Mouse (Mus musculus): ENCODE results near the gene Ddn.
"Not testable (repeated sequence)": the region's sequence is repeated elsewhere in the genome, so short reads cannot be mapped to it uniquely, and the experiment has no call there.

Ddn gene

DNA sequence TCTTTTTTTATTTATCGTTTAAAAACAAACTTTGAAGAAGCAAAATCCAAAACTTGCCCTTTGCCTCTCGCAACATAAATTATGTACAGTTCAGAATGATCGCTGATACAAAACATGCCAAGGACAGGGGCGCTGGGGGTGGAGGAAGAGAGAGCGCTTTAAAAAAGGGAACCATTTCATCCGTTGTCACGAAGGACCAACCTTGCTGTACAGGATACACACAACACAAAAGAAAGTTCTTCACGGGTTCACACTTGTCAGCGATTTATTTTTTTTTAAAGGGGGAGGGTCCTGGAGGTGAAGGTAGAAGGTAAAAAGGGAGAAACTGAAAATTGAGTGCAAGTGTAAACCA lies 22.4 kb upstream of the Ddn start:
- no peak for DNase-seq (ENCODE audit: low spot score)

DNA sequence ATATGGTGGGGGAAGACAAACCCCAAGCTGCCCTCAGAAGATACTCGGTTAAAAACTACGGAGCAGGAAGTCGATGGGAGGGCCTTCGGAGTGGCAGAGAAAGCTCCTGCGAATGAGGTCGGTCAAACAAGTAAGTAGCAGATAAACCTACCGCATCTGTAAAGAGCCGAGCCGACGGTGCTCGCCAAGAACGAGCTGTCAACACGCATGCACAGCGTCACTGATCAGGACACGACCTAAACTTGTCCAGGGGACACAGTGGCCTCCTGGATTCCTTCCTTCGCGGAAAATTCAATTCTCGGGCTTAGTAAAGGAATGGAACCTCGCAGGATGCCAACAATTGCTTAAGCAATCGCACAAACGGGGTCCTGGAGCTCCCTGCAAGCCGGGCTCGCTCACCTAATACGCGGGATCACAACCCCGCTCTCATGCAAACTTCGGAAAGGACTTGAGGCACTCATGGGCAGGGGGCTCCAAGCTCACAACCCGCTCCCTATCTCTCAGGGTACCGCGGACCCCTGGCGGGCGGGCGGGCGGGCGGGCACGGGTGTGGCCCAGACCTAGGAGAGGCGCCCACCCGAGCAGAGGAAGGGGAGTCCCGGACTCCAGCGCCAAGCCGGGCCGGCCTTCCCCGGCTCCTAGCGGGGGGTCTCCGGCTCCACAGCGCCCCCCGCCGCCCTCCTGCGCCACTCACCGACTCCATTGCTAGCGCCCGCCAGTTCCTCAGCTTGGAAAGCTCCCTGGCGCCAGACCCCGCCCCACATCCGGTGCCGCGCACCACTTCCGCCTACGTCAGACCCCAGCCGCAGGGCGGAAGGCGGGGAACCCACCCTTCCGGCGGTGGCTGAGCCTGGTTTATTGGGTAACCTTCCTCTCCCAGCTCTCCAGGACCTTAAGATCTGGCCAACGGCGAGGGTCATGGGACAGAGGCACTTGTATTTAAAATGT lies 21.7 kb upstream of the Ddn start, which contains the start of gene Prkag1:
TSS of gene Prkag1 (minus strand) at position 786 of the 948 bp plus-strand sequence.
- DNase-seq (ENCODE audit: low spot score): peak; percentile 96

DNA sequence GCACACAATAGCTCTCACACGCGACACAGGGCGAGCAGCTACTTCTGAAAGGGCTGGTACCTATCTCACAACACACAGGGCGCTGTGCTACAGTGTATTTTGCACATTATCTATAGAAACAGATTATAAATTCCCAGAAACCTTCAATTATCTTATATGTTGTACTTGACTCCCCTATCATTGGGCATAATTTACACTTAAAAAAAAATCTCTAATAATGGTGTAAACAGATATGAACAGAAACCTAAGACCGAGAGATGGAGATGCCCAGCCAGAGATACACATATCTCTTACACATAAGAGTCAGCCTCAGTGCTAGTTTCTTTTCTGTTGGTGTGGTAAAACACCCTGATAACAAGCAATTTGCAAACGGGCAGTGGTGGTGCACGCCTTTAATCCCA lies 18.3 kb upstream of the Ddn start:
- no peak for DNase-seq (ENCODE audit: low spot score)

DNA sequence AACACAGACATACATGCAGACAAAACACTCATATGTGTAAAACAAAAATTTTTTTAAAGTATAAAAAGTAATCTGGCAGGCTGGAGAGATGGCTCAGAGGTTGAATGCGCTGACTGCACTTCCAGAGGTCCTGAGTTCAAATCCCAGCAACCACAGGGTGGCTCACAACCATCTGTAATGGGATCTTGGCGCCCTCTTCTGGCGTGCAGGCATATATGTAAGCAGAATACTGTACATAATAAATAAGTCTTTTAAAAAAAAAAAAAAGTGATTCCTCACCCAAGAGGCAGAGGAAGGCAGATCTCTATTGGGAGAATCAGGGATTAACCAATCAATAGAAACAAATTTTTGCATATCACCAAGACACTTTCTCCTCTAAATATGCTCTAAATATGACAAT lies 14.1 kb upstream of the Ddn start:
- no peak for DNase-seq (ENCODE audit: low spot score)

DNA sequence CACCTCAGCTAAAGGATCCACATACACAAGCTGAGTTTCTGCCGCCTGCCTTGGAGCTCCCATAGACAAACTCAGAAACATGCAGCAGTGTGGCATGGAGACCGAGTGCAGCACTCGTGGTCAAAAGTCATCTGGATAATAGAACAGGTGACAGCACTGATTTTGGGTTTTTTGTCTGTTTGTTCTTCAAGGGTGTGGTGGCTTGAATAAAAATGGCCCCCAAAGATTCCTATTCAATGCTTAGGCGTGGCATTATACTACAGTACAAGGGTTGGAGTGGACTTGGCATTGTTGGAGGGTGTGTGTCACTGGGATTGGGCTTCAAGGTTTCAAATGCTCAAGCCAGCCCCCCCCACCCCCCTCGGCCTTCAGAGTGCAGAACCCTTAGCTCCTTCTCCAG lies 12.9 kb upstream of the Ddn start:
- DNase-seq (ENCODE audit: low spot score): no peak

DNA sequence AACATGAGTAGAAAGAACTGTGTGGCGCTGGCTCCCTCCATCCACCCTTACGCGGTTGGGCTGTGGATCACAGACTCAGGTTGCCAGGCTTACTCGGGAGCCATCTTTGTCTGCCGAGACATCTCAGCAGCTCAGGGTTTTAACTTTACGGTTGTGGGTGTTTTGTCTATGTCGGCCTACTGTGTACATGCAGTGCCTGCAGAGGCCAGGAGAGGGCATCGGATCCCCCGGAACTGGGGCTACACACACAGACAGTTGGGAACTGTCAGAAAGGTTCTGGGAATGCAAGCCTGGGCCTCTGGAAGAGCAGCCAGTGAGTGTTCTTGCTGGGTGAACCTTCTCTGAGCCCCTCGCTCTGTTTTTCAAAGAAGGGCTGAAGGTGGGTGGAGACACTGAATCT lies 12.1 kb upstream of the Ddn start:
- DNase-seq (ENCODE audit: low spot score): no peak

DNA sequence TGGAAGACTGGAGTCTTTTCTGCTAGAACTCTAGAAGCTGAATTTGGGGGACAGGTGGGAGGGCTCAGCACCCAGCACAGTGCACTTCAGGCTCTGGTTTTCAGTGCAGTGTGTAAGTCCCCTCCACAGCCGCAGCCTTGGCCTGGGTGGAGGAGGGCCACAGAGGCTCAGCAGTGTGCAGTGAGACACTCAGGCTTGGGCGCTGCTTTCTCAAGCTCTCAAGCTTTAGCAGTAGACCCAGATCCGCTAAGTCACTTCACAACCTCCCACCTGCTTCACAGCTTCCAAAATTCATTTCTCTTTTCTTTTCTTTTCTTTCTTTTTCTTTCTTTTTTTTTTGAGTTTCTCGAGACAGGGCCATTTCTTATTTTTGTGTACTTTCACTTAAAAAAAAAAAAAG lies 11.6 kb upstream of the Ddn start:
- DNase-seq (ENCODE audit: low spot score): no peak

DNA sequence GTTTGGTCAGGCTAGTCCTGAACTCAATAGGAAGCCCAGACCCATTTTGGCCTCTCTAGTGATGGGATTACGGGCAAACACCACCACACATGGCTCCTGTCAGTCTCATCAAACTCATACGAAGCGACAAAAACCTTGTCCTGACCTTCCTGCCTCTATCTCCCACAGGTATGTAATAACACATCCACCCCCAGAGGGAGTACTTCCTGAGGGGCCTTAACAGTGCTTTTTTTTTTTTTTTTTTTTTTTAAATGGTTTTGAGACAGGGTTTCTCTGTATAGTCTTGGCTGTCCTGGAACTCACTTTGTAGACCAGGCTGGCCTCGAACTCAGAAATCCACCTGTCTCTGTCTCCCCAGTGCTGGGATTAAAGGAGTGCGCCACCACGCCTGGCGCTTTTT lies 8.9 kb upstream of the Ddn start:
- no peak for DNase-seq (ENCODE audit: low spot score)

DNA sequence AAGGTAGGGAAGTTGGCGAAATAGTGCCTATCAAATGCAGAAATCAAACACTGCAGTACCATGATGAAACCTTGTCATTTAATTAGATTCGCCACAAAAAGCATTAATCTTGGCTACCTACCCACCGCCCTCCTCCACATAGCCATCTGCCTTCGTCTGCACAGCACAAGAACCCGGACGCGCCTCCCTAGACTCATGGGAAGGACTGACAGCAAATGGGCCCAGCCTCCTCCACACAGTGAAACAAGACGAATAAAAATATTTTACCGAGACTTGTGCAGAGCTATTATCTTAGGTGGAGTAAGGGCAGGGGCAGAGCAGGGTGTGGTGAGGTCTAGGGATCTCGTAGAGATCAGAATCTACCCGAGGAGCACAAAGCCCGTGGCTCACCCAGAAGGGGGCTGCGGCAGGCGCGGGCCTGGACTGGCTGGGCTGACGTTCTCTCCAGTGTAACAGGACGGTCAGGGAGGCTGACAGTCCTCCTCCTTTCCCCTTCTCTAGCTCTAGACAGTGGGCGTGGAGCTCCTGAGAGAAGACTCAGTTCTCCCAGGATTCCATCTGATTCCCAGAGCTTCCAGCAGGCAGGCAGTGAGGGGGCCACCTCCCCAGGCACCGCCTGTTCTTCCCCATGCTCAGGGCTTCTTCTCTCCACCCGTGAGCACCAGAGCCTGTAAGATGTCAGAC lies 3.6 kb upstream of the Ddn start:
- no peak for DNase-seq (ENCODE audit: low spot score)

DNA sequence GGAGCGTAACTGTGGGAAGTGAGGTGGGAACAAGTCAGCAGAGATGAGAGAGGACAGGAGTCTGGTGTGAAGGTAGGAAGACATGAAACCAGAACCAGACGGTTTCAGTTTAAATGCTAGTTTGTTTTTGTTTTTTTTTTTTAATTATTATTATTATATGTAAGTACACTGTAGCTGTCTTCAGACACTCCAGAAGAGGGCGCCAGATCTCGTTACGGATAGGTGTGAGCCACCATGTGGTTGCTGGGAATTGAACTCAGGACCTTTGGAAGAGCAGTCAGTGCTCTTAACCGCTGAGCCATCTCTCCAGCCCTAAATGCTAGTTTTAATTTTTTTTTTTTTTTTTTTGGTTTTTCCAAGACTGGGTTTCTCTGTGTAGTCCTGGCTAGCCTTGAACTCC lies 922 bp upstream of the Ddn start:
- DNase-seq (ENCODE audit: low spot score): not testable (repeated sequence)

DNA sequence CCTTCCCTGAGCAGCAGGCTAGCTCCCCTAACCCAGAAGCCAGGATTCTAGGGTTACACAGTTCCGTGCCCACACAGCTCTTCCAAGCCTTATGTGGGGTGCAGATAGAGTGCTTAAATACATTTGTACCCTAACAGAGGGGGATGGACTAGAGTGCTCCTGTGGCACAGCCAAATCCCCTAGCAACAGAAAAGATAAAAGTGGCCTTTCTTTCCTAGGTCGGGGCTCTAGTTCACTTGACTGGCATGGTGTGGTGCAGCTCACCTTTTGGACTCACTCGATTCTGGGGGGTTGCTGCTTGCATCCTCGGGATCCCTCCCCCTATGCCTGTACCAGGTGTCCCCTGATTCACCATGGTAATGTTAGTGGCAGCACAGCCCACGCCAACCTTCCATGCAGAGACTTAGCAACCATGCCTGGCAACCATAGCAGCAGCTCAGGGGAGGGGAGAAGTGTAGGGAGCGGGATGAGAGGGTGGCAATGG lies 597 bp downstream of the Ddn start:
- DNase-seq (ENCODE audit: low spot score): no peak

DNA sequence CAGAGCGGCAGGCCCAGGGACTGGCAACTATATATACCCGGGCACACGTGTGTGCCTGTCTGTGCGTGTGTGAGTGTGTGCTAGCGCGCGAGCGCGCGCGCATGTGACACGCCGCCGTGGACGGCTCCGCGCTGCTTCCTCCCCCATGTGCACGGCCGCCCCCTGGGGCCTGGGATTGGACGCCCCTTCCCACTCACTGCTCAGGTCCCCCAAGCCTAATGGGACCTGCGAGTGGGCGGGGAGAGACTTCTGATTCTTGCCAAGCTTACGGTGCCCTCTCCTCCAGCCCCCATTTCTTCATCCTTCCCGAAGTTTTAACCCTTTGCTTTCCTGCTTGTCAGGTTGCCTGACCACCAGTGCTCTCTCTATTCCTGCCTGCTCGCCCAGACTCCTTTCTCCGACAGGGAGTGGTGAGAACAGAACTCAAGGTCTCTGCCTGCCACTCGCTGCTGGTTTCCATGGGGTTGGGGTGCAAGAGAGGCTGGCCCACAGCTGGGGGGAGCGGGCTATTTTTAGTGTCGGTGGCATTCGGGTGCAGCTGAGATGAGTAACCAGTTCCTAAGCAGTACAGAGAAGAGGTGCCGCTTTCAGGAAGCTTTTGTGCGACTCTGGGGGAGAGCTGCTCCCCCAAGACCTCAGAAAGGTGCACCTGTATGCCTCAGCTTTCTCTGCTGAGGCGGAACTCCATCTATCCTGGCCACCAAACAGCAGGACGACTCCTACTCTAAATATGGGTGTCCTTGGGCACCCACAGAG lies 1.2 kb downstream of the Ddn start:
- DNase-seq (ENCODE audit: low spot score): no peak

DNA sequence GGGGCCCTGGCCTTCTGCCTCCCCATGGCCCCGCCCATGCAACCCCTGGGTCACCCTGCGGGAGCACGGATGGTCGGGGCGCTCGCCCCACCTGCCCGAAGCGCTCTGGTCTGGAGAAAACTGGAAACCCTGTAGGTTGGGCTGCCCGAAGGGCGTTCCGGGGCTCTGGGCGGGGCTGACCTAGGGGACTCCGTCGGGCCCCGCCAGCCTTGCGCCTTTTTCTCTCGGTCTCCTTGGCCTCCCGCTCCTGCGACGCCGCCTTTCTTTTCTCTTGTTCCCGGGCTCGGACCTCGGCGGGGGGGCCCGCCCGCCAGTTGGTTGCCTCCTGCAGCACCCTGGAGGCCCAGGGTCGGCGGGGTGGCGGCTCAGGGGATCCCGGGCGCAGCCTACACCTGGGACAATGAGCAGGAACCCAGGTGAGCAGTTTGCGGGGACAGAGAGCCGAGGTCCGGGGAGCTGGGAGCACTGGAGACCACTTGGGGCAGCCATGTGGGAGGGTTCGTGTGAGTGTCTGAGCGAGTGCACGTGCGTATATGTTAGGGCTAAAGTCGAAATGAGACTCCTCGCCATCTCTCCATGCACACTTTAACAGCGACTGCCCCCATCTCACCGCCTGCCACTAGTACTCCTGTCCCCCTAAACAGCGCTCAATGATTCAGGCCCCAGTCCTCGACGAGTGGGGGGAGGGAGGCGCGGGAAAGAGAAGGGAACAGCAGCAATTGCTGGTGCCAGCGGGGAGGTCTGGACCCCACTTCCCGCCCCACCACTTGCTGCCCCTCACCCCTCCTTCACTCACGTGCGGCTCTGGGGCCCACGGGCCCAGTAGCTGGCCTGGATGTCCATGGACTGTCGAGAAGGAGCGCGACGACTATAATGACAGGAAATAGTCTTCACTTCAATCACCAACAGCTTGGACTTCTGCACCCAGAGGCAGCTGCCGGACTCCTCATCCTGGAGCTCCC lies 2.2 kb downstream of the Ddn start:
- DNase-seq (ENCODE audit: low spot score): no peak

DNA sequence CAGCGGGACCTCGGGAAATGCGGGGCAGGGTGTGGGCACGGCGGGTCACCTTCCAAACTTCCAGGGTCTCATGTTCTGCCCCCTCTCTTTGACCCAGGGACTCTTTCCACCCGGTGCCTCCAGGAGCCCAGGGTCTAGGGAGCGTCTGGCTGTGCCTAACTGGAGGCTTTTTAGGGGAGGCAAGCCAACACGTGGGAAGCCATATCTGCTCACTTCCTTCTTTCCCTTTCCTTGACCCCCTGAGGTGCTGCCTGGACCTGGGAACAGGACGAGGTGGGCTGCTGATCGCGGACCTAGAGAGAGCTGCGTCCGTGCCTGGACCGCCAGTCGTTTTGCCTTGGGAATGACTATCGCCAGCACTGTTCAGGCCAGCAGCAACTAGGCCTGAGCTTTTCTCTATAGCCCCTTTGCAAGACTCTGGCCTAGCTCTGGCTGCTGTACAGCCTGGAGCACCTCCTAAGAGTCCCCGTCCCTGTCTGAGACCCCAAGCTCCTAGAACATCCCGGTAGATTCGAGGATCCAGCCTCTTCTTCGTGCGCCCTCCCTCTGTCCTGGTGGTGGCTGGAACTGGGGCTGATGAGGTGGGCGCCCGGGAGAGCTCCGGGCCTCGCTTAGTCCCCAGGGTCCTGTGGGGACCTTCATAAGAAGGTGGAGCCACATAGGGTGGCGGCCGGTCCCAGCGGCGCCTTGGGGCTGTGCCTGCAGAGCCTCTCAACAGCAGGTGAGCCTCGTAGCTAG lies 3.0 kb downstream of the Ddn start:
- DNase-seq (ENCODE audit: low spot score): no peak

DNA sequence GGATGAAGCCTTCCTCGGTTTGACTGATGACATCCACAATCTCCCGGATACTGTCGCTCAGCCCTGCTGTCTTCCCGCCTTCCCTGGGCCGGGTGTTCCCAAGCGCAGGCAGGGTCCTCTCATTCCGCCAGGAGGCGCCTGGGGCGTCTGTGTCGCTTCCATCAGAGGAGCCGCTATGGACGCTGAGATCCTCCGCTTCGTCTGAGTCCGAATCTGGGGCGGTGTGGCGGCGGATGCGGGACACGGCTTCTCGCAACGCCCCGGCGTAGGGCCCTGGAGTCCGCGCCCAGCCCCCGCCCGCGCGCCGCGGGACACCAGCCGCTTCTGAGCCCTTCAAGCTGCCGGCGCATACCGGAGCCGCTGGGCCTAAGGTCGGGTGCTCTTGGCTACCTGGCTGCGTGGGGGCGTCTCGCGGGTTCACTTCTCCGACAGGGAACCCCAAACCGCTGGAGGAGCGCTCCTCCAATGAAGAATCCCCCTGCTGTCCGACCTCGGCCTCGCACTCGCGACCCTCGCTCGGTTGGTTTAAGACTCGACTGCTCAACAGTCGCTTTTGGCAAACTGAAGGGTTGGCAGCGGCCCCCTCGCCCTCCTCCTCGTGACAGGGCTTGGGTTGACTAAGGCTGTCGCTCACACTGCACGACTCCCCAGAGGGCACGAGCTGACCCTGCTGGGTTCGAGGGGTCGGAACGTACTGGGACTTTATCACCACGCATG lies 3.8 kb downstream of the Ddn start:
- DNase-seq (ENCODE audit: low spot score): peak; percentile 84

DNA sequence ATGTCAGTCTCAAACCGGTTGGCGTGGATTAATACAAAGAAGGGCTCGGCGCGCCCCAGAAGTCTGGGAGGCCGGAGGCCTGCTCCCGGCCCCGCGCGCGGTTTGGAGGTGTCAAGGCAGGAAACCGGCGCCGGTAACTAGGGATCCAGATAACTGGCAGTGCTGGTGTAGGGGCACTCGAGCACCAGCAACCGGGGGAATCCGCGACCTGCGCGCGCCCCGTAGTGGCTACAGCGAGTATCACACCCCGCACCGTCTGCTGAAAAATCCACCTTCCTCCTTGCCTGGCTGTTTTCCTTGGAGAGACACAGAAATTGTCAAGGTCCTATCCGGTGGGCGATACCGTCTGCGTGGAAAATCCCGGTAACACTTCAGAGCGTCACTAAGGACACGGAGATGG lies 5.2 kb downstream of the Ddn start:
- peak; percentile 92 for DNase-seq (ENCODE audit: low spot score)

DNA sequence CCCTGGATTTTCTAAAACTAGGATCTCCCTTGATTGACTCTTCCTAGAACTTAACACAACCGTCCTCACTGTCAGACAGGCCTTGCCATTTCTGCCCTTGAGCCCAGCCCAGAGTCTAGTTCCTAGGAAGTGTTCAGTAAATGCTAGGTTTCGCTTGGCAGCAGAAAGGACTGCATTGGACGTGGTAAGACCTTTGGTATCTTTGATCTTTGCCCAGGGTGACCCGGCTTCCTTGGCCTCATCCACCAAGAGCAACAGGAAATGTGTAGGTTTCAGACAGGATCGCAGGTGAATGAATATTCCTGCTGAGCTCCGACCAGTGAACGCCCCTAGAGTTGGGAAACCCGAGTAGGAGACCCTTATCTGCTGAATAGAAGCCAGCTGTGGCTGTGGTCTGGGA lies 6.4 kb downstream of the Ddn start:
- no peak for DNase-seq (ENCODE audit: low spot score)

DNA sequence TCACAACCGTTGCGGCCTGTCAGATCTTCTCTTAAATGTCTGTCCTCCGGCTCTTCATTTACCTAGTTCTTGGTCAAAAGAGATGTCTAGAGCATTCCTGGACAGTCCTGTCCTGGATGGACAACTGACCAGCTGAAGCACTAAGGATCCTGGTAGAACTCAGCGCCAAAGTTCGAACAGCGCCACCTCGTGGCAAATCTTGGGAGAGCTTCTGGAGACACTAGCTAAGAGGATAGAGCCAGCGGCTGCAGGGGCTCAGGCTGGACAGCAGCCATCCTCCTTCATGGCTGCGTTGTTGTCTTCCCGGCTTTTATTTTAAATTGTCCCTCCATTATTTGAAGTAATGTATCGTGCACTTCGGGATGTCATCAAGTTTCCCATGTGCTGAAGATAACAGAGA lies 9.9 kb downstream of the Ddn start:
- peak; percentile 97 for DNase-seq (ENCODE audit: low spot score)

DNA sequence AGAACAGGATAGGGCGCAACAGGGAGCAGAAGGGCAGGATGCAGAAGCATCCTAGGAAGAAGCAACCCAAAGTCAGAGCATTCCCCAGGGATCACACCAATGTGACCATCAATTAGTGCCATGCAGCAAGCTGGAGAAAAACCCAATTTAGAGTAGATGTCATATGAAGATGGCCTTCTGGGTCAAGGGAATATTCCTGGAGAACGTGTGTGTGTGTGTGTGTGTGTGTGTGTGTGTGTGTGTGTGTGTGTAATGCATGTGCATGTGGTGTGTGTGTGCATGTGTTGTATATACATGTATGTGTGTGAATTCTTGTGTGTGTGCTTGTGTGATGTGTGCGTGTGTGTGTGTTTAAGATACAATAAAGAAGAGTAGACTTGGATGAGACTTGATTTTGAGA lies 10.4 kb downstream of the Ddn start:
- DNase-seq (ENCODE audit: low spot score): no peak

Data from retina, embryonic 14.5 days (tissue).